In genomic region chr2:109734666-109735065, GRCm38 (mm10) we compare ENCODE assay signal across 16 mouse cellular contexts.
DNase-seq lines count a peak whose midpoint lies in the region; ATAC-seq and TF ChIP-seq lines count a peak whose summit lies in the region.
"Had no signal": no experiment of that assay in that cellular context is flagged by ENCODE, and none has a peak within 500 bp of the region (broad histone marks: within the 10 kb centered on the region; RNA-seq: fewer than 3 reads in every experiment).

No protein-coding gene starts in this region.

- no peak for TF ChIP-seq EP300 in heart, adult 2 months (IDR thresholded peaks at IDR 0.05; ENCODE audit: insufficient read depth, low read depth, low read length)

- intact Hi-C loops in heart, adult 2 months (cut with DNase I): loop anchor here (10.0 kb wide), 1 partner anchor 150 kb away; no protein-coding TSS in a partner anchor

- H3K9me3 ChIP-seq in intestine, embryonic 16.5 days (ENCODE audit: control insufficient read depth, low read length): no peaks in the 10 kb centered on the region
- H3K9me3 ChIP-seq in liver, embryonic 16.5 days (replicated peaks; ENCODE audit: control insufficient read depth, low read length): no peaks in the 10 kb centered on the region
- no peaks in the 10 kb centered on the region for H3K9me3 ChIP-seq in heart, embryonic 11.5 days (replicated peaks; ENCODE audit: control insufficient read depth, low read length)
- H3K9me3 ChIP-seq: forebrain, embryonic 12.5 days; heart, embryonic 15.5 days; limb, embryonic 15.5 days had no signal

- no peak overlapping the region for H3K4me3 ChIP-seq in heart, adult 2 months
- no peak overlapping the region for H3K4me3 ChIP-seq in intestine, embryonic 16.5 days (ENCODE audit: low read length)
- no peak overlapping the region for H3K4me3 ChIP-seq in liver, embryonic 16.5 days (ENCODE audit: low read depth, low read length)
- H3K4me3 ChIP-seq in heart, embryonic 11.5 days (ENCODE audit: low read depth, low read length): no peak overlapping the region
- H3K4me3 ChIP-seq: forebrain, embryonic 12.5 days; heart, embryonic 15.5 days; limb, embryonic 15.5 days; megakaryocyte, embryonic 14.5 days had no signal

- H3K27me3 ChIP-seq in heart, adult 2 months (ENCODE audit: control insufficient read depth, insufficient read depth, low read length): no peaks in the 10 kb centered on the region
- H3K27me3 ChIP-seq in intestine, embryonic 16.5 days (replicated peaks; ENCODE audit: control insufficient read depth, insufficient read depth, low read length): no peaks in the 10 kb centered on the region
- H3K27me3 ChIP-seq in liver, embryonic 16.5 days (ENCODE audit: control insufficient read depth, insufficient read depth, low read depth, low read length): no peaks in the 10 kb centered on the region
- no peaks in the 10 kb centered on the region for H3K27me3 ChIP-seq in heart, embryonic 11.5 days (ENCODE audit: control insufficient read depth, insufficient read depth, low read length)
- H3K27me3 ChIP-seq: forebrain, embryonic 12.5 days; heart, embryonic 15.5 days; limb, embryonic 15.5 days; megakaryocyte, embryonic 14.5 days had no signal

- 86% methylated on average over 6 of the region's 6 CpGs for WGBS in heart, adult 2 months
- WGBS in intestine, embryonic 16.5 days: 69% methylated on average over 6 of the region's 6 CpGs
- 64% methylated on average over 6 of the region's 6 CpGs for WGBS in liver, embryonic 16.5 days (ENCODE audit: insufficient replicate concordance)
- WGBS in heart, embryonic 11.5 days (ENCODE audit: insufficient replicate concordance): 83% methylated on average over 6 of the region's 6 CpGs

- no peaks in the 10 kb centered on the region for H3K79me2 ChIP-seq in heart, adult 2 months (replicated peaks; ENCODE audit: control insufficient read depth, insufficient read depth, low read length)

- no peaks in the 10 kb centered on the region for H3K36me3 ChIP-seq in heart, adult 2 months (ENCODE audit: control insufficient read depth, insufficient read depth, low read length)
- H3K36me3 ChIP-seq in intestine, embryonic 16.5 days (ENCODE audit: control insufficient read depth, insufficient read depth, low read length): no peaks in the 10 kb centered on the region
- no peaks in the 10 kb centered on the region for H3K36me3 ChIP-seq in liver, embryonic 16.5 days (ENCODE audit: control insufficient read depth, insufficient read depth)
- H3K36me3 ChIP-seq in heart, embryonic 11.5 days (ENCODE audit: control insufficient read depth, insufficient read depth, low read length): no peaks in the 10 kb centered on the region
- H3K36me3 ChIP-seq: forebrain, embryonic 12.5 days; heart, embryonic 15.5 days; limb, embryonic 15.5 days had no signal

- TF ChIP-seq POLR2A in heart, adult 2 months (IDR thresholded peaks at IDR 0.05; ENCODE audit: insufficient read depth, low read depth, low read length): no peak

- peak; percentile 63 for ATAC-seq in intestine, embryonic 16.5 days
- ATAC-seq in liver, embryonic 16.5 days (ENCODE audit: low read depth): peak; percentile 45; the same call in 1 of the 2 replicates
- ATAC-seq in heart, embryonic 11.5 days (replicated peaks; ENCODE audit: insufficient number of reproducible peaks, low FRiP score, low TSS enrichment): no peak

- H3K4me2 ChIP-seq in intestine, embryonic 16.5 days (ENCODE audit: low read depth, low read length): no peak overlapping the region
- no peak overlapping the region for H3K4me2 ChIP-seq in liver, embryonic 16.5 days (ENCODE audit: low read depth, low read length)
- no peak overlapping the region for H3K4me2 ChIP-seq in heart, embryonic 11.5 days
- H3K4me2 ChIP-seq: forebrain, embryonic 12.5 days; heart, embryonic 15.5 days; limb, embryonic 15.5 days had no signal

- DNase-seq in heart, adult 2 months: no peak
- no peak for DNase-seq in heart, adult 9 months (ENCODE audit: low spot score in 2 of 2)
- peak; percentile 40 for DNase-seq in kidney, postnatal 10 days
- no peak for DNase-seq in adrenal gland, postnatal 4 days (ENCODE audit: low spot score in 2 of 2)
- DNase-seq in frontal cortex, postnatal 14 days (ENCODE audit: low spot score in 2 of 2): no peak
- DNase-seq: adrenal gland, adult 2 months; cerebellum, postnatal 14 days; right cerebral cortex, postnatal 14 days; thymus, postnatal 14 days had no signal

- peak overlapping the region; percentile 68 for H3K27ac ChIP-seq in heart, adult 2 months
- H3K27ac ChIP-seq in intestine, embryonic 16.5 days (ENCODE audit: low read length): no peak overlapping the region
- no peak overlapping the region for H3K27ac ChIP-seq in liver, embryonic 16.5 days (ENCODE audit: low read length)
- H3K27ac ChIP-seq in heart, embryonic 11.5 days (ENCODE audit: low read depth, low read length): no peak overlapping the region
- H3K27ac ChIP-seq: forebrain, embryonic 12.5 days; heart, embryonic 15.5 days; limb, embryonic 15.5 days had no signal

- no peak overlapping the region for H3K9ac ChIP-seq in heart, adult 2 months (ENCODE audit: low read depth, low read length)
- no peak overlapping the region for H3K9ac ChIP-seq in intestine, embryonic 16.5 days (ENCODE audit: low read depth, low read length)
- no peak overlapping the region for H3K9ac ChIP-seq in liver, embryonic 16.5 days (ENCODE audit: low read depth, low read length)
- H3K9ac ChIP-seq in heart, embryonic 11.5 days (ENCODE audit: low read depth, low read length): no peak overlapping the region
- H3K9ac ChIP-seq: forebrain, embryonic 12.5 days; heart, embryonic 15.5 days; limb, embryonic 15.5 days had no signal

- TF ChIP-seq CTCF in heart, adult 2 months (IDR thresholded peaks at IDR 0.05): no peak

- H3K4me1 ChIP-seq in heart, adult 2 months (ENCODE audit: control insufficient read depth, insufficient read depth, low read length): peaks cover 2% of the 10 kb centered on the region
- H3K4me1 ChIP-seq in intestine, embryonic 16.5 days (ENCODE audit: control insufficient read depth, insufficient read depth, low read length): no peaks in the 10 kb centered on the region
- H3K4me1 ChIP-seq in liver, embryonic 16.5 days (ENCODE audit: control insufficient read depth, low read depth, low read length): no peaks in the 10 kb centered on the region
- no peaks in the 10 kb centered on the region for H3K4me1 ChIP-seq in heart, embryonic 11.5 days (ENCODE audit: control insufficient read depth, insufficient read depth, low read length)
- H3K4me1 ChIP-seq: forebrain, embryonic 12.5 days; heart, embryonic 15.5 days; limb, embryonic 15.5 days; megakaryocyte, embryonic 14.5 days had no signal
